Mouse (Mus musculus) myocyte (in vitro differentiated cells): ENCODE data around the gene Fbf1. TPM values are rescaled to one million over a fixed set of nuclear protein-coding genes. Genes with fewer than 3 reads are reported as not detected.

Source experiments
- H3K27me3 ChIP-seq: one replicate; pipeline ENCODE4 v1.6.1; 2011; ENCODE audit not compliant: control insufficient read depth, insufficient read depth, insufficient read length
- H3K36me3 ChIP-seq: one replicate; pipeline ENCODE4 v1.6.1; 2011; ENCODE audit not compliant: control insufficient read depth, insufficient read depth
- H3K4me2 ChIP-seq: one replicate; pipeline ENCODE4 v1.6.1; 2011; ENCODE audit warnings: low read depth, control low read depth
- H3K4me3 ChIP-seq: one replicate; pipeline ENCODE4 v1.5.1; 2011; ENCODE audit warnings: mild to moderate bottlenecking, control low read depth, moderate library complexity
- H3K79me2 ChIP-seq: one replicate; pipeline ENCODE4 v1.6.1; 2011; ENCODE audit not compliant: control insufficient read depth, insufficient read depth
- H3ac ChIP-seq: one replicate; pipeline ENCODE4 v1.6.1; 2011; ENCODE audit not compliant: control insufficient read depth, insufficient read length
- CEBPB ChIP-seq: IDR thresholded peaks from 2 replicates; pipeline ENCODE4 v1.6.1; 2011; ENCODE audit warnings: mild to moderate bottlenecking, moderate library complexity; ENCODE audit not compliant: poor library complexity, insufficient read depth, severe bottlenecking
- E2F4 ChIP-seq: IDR thresholded peaks from one replicate; pipeline ENCODE4 v1.6.1; 2011; ENCODE audit warnings: mild to moderate bottlenecking, control low read depth, moderate library complexity; ENCODE audit not compliant: insufficient read depth
- MAX ChIP-seq: IDR thresholded peaks from one replicate; pipeline ENCODE4 v1.6.1; 2011; ENCODE audit warnings: low read depth, mild to moderate bottlenecking, control low read depth
- MYOD1 ChIP-seq, 3 experiments: IDR thresholded peaks; one replicate each; pipeline ENCODE4 v1.6.1; 2011; ENCODE audit warnings: control low read depth in 2 of 3, low read depth in 2 of 3, mild to moderate bottlenecking in 2 of 3, moderate library complexity in 1 of 3; ENCODE audit not compliant: insufficient read length in 2 of 3, control insufficient read depth in 1 of 3
- MYOG ChIP-seq, 3 experiments: IDR thresholded peaks; one replicate each; pipeline ENCODE4 v1.6.1; 2011; ENCODE audit warnings: control low read depth in 2 of 3, low read depth in 2 of 3, mild to moderate bottlenecking in 2 of 3; ENCODE audit not compliant: insufficient read length in 2 of 3, control insufficient read depth in 1 of 3, insufficient read depth in 1 of 3
- POLR2A ChIP-seq: IDR thresholded peaks from one replicate; pipeline ENCODE4 v1.6.1; 2011; ENCODE audit warnings: low read depth, mild to moderate bottlenecking, control low read depth, moderate library complexity; ENCODE audit not compliant: insufficient read length
- POLR2AphosphoS2 ChIP-seq: IDR thresholded peaks from one replicate; pipeline ENCODE4 v1.6.1; 2011; ENCODE audit warnings: low read depth, control low read depth; ENCODE audit not compliant: insufficient read length
- REST ChIP-seq: IDR thresholded peaks from one replicate; pipeline ENCODE4 v1.6.1; 2011; ENCODE audit warnings: mild to moderate bottlenecking, control low read depth, moderate library complexity; ENCODE audit not compliant: insufficient read depth, insufficient read length
- SRF ChIP-seq: IDR thresholded peaks from one replicate; pipeline ENCODE4 v1.6.1; 2011; ENCODE audit warnings: low read depth; ENCODE audit not compliant: control insufficient read depth, insufficient read length
- TCF12 ChIP-seq: IDR thresholded peaks from one replicate; pipeline ENCODE4 v1.6.1; 2011; ENCODE audit warnings: mild to moderate bottlenecking, control low read depth; ENCODE audit not compliant: poor library complexity, insufficient read depth, severe bottlenecking
- TCF3 ChIP-seq: IDR thresholded peaks from one replicate; pipeline ENCODE4 v1.6.1; 2011; ENCODE audit warnings: low read depth, control low read depth; ENCODE audit not compliant: insufficient read length
- USF1 ChIP-seq: IDR thresholded peaks from one replicate; pipeline ENCODE4 v1.6.1; 2011; ENCODE audit warnings: low read depth, mild to moderate bottlenecking, control low read depth, moderate library complexity
- polyA plus RNA-seq: library from polyadenylated mRNA; unstranded; fragments of >200 nt; fragmentation: generic; extraction: Trizol; gene quantifications from one replicate; pipeline ENCODE4 v1.2.1, GENCODE M21; 2012; ENCODE audit warnings: missing spikeins

Fbf1 gene
- polyA plus RNA-seq, 1 experiment: 41.7 TPM

DNA sequence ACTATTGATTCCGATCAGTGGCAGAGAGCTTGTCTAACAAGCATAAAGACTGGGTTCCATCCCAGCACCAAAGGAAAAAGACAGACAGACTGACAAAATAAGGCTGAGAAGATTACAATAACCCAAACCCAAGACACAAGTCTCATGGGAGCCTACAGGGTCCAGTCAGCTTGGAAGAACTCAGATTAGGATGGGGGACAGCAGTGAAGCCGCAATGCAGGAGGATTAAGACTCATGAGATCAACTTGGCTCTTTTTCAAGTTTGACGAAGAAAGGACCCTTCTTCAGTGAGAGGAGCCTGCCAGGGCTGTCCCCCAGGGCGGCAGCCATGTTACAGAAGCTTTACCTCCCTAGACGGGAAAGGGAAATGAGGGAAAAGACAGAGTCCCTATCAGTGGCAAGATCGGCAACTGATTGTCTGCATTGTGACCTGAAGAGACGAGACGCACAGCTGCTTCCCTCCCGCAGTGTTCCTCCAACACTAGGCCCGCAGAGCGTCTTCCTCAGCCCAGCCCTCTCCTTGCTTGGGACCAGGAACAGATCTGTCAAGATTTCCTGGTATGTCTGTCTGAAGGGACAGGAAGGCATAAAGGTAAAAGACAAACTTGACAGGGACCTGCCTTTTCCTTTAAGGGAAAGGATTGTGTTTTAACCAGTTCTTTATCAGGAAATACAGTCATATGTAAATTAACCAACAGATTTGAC lies 19.4 kb upstream of the Fbf1 start:
- TF ChIP-seq USF1 (no peak), CEBPB (no peak), TCF12 (no peak), E2F4 (no peak), SRF (no peak), POLR2AphosphoS2 (no peak), MYOD1 (IDR thresholded peaks at IDR 0.05; ENCODE audit: control insufficient read depth in 1 of 3, insufficient read length in 2 of 3, low read depth in 2 of 3) (no peak), MYOG (IDR thresholded peaks at IDR 0.05; ENCODE audit: control insufficient read depth in 1 of 3, insufficient read depth in 1 of 3, insufficient read length in 2 of 3, low read depth in 2 of 3) (no peak), MAX (no peak), TCF3 (no peak), REST (no peak)
- Histone ChIP-seq H3K27me3 (no peaks in the 10 kb centered on the region), H3ac (no peak overlapping the region), H3K36me3 (peaks cover 35% of the 10 kb centered on the region), H3K79me2 (peaks cover 13% of the 10 kb centered on the region), H3K4me3 (no peak overlapping the region), H3K4me2 (no peak overlapping the region)

DNA sequence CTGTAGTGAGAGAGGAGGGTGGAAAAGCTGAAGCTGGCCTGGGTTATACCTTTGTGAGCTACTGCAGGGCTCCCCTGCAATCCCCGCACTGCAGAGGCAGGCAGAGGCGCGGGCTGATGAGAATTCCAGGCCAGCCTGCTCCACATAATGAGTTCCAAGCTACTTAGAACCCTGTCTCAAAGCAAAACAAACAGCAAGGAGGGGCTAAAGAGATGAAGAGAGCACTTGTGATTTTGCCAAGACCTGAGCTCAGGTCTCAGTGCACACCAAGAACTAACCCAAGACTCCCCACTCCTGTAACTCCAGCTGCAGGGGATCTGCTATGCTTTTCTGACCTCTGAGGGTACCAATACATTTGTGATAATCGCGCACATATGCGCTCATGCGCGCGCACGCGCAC lies 18.4 kb upstream of the Fbf1 start:
- no peaks in the 10 kb centered on the region for H3K27me3 ChIP-seq
- peaks cover 35% of the 10 kb centered on the region for H3K36me3 ChIP-seq
- H3K4me2 ChIP-seq: peak overlapping the region; percentile 28
- H3K4me3 ChIP-seq: no peak overlapping the region
- no peak overlapping the region for H3ac ChIP-seq
- H3K79me2 ChIP-seq: peaks cover 13% of the 10 kb centered on the region
- TF ChIP-seq REST: no peak
- no peak for TF ChIP-seq MYOG (IDR thresholded peaks at IDR 0.05; ENCODE audit: control insufficient read depth in 1 of 3, insufficient read depth in 1 of 3, insufficient read length in 2 of 3, low read depth in 2 of 3)
- no peak for TF ChIP-seq POLR2AphosphoS2
- no peak for TF ChIP-seq TCF12
- no peak for TF ChIP-seq POLR2A
- TF ChIP-seq CEBPB: no peak
- no peak for TF ChIP-seq SRF
- no peak for TF ChIP-seq TCF3
- TF ChIP-seq MYOD1 (IDR thresholded peaks at IDR 0.05; ENCODE audit: control insufficient read depth in 1 of 3, insufficient read length in 2 of 3, low read depth in 2 of 3): no peak
- TF ChIP-seq E2F4: no peak
- no peak for TF ChIP-seq USF1
- TF ChIP-seq MAX: no peak

DNA sequence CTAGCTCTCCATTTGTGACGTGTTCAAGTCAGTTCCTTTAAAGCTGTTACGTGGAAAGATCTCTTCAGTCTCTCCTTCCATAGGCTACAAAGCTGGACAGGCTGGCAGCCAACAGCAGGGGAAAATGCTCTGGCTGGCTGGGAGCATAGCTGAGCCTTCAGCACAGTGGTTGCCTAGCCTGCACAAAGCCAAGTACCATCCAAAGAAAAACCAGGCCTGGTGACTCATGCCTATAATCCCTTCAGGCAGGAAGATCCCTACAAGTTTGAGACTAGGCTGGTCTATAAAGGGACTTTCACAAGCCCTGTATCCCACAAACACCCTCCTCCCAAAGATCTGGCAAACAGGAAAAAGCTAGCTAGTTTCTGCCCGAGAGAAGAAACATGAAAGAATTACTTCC lies 17.9 kb upstream of the Fbf1 start:
- peaks cover 13% of the 10 kb centered on the region for H3K79me2 ChIP-seq
- peaks cover 31% of the 10 kb centered on the region for H3K36me3 ChIP-seq
- no peak overlapping the region for H3ac ChIP-seq
- H3K4me2 ChIP-seq: peak overlapping the region; percentile 28
- H3K27me3 ChIP-seq: no peaks in the 10 kb centered on the region
- H3K4me3 ChIP-seq: no peak overlapping the region
- TF ChIP-seq POLR2AphosphoS2: no peak
- TF ChIP-seq USF1: no peak
- no peak for TF ChIP-seq MYOG (IDR thresholded peaks at IDR 0.05; ENCODE audit: control insufficient read depth in 1 of 3, insufficient read depth in 1 of 3, insufficient read length in 2 of 3, low read depth in 2 of 3)
- TF ChIP-seq SRF: no peak
- no peak for TF ChIP-seq MAX
- TF ChIP-seq TCF3: no peak
- TF ChIP-seq CEBPB: no peak
- no peak for TF ChIP-seq TCF12
- TF ChIP-seq POLR2A: no peak
- TF ChIP-seq REST: no peak
- TF ChIP-seq MYOD1 (IDR thresholded peaks at IDR 0.05; ENCODE audit: control insufficient read depth in 1 of 3, insufficient read length in 2 of 3, low read depth in 2 of 3): no peak
- TF ChIP-seq E2F4: no peak

DNA sequence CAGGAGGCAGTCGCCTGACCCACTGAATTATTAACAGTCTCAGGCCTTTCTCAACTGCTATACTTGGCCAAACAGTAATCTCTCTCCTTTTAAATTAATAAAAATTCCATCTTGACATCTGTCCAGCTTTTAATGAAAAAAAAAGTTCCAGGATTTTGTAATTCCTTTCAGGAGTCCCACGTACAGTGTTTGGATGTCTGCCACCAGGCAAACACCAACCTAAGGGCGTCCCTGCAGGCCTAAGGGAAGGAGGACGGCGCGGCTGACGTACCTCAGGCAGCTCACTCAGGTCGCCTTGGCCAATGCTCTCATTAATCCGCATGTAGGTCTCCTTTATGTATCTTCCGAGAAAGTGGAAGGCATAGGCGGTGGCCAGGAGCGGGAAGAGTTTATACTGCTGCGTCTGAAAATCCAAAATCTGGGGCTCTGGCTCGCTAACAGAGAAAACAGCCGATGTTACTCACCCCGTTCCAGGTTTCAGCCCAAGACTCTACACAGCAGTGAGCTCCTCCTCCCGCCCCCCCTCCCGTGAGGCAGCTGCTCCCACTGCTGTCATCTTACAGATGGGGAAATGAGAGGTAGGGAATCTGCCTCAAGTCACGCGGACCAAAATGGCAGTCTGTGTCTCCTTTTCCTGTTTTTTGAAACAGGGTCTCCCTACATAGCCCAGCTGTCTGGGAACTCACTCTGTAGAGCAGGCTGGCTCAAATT lies 10.6 kb upstream of the Fbf1 start:
- no peak overlapping the region for H3ac ChIP-seq
- H3K4me2 ChIP-seq: no peak overlapping the region
- TF ChIP-seq MYOD1 (IDR thresholded peaks at IDR 0.05; ENCODE audit: control insufficient read depth in 1 of 3, insufficient read length in 2 of 3, low read depth in 2 of 3): no peak
- TF ChIP-seq REST: no peak
- no peak for TF ChIP-seq E2F4
- no peak for TF ChIP-seq POLR2A
- TF ChIP-seq MAX: no peak
- TF ChIP-seq MYOG (IDR thresholded peaks at IDR 0.05; ENCODE audit: control insufficient read depth in 1 of 3, insufficient read depth in 1 of 3, insufficient read length in 2 of 3, low read depth in 2 of 3): no peak
- no peaks in the 10 kb centered on the region for H3K27me3 ChIP-seq
- peaks cover 25% of the 10 kb centered on the region for H3K36me3 ChIP-seq
- no peak overlapping the region for H3K4me3 ChIP-seq
- H3K79me2 ChIP-seq: no peaks in the 10 kb centered on the region
